Mouse (Mus musculus): ENCODE results near the gene Ttc38.

- no peak for TF ChIP-seq MYOD1 (IDR thresholded peaks at IDR 0.05; ENCODE audit: control insufficient read depth in 1 of 3, insufficient read length in 2 of 3, low read depth in 2 of 3)
- TF ChIP-seq MAX (IDR thresholded peaks at IDR 0.05; ENCODE audit: low read depth), result no peak
Observed at GRCm38 (mm10) chr15:85786711-85787110, 45.4 kb upstream of the Ttc38 start.

All from myocyte (in vitro differentiated cells).